Mouse (Mus musculus): ENCODE data around the gene Adamtsl1.

DNA sequence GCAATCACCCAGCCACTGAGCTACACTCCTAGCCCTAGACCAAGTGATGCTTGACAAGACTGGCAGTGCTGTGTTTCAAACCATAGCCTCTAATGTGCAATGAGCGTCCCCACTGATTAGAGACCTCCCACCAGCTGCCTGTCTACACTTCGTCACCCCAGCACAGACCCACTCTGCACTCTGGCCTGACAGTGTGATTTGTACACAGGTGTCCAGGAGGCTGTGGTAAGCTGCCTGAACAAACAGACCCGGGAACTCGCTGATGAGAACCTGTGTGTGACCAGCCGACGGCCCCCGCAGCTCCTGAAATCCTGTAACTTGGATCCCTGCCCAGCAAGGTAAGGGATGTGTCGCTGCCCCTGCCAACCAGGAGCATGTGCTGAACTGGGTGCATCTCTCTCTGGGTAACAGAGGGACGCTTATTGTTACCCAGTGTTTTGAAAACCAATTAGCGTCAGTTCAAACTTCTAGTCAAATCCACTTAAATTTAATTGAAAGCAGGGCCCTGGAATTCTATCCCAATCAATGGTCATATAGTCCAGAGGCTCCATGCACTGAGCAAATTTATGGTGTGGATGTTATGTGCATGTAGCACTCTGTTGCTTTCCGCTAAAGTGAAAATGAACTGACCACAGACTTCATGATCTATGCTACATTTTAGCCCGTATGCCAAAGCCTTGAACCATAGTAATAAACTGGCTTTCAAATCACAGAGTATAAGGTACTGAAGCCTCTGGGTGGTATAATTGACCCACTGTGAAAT is 775.7 kb downstream of the Adamtsl1 start:
- TF ChIP-seq E2F4 (IDR thresholded peaks at IDR 0.05; ENCODE audit: insufficient read depth) (no peak), POLR2A (IDR thresholded peaks at IDR 0.05; ENCODE audit: insufficient read length, low read depth) (no peak)

Data from myocyte (in vitro differentiated cells).